Mouse (Mus musculus): ENCODE data around the gene Rbfox1. TPM values are rescaled to one million over a fixed set of nuclear protein-coding genes. Genes with fewer than 3 reads are reported as not detected.
A peak's percentile ranks its signal among the peaks of the same experiment; 100 is the strongest.

Gene Rbfox1
- total and polyA plus RNA-seq, 3 experiments: 31.6 to 58.1 (median 52.9) TPM

- peak overlapping the region; percentile 13 for H3K9ac ChIP-seq (ENCODE audit: low read depth, low read length)
- peaks cover 14% of the 10 kb centered on the region for H3K36me3 ChIP-seq (ENCODE audit: control insufficient read depth, insufficient read depth, low read length)
- no peaks in the 10 kb centered on the region for H3K27me3 ChIP-seq (ENCODE audit: control insufficient read depth, insufficient read depth, low read length)
- intact Hi-C loops (cut with DNase I): no loop called here
- DNase-seq: peak; percentile 62 to 77
- H3K27ac ChIP-seq: peak overlapping the region; percentile 55
- peaks cover 22% of the 10 kb centered on the region for H3K4me1 ChIP-seq (ENCODE audit: control insufficient read depth, insufficient read depth, low read length)
- H3K4me3 ChIP-seq: no peak overlapping the region
- WGBS: 38% methylated on average over 8 of the region's 8 CpGs
- TF ChIP-seq POLR2A (IDR thresholded peaks at IDR 0.05; ENCODE audit: insufficient read depth, low read depth, low read length): peak; percentile 61; the same call in 1 of the 2 replicates
- no peak for TF ChIP-seq CTCF (IDR thresholded peaks at IDR 0.05)
- TF ChIP-seq EP300 (IDR thresholded peaks at IDR 0.05; ENCODE audit: insufficient read depth, low read depth, low read length): peak; percentile 44; the same call in 1 of the 2 replicates
- no peaks in the 10 kb centered on the region for H3K79me2 ChIP-seq (replicated peaks; ENCODE audit: control insufficient read depth, insufficient read depth, low read length)
These were observed 1265.1 kb downstream of the Rbfox1 start for GRCm38 (mm10) chr16:7150201-7150791.

- Histone ChIP-seq H3K9ac (ENCODE audit: low read depth, low read length) (no peak overlapping the region), H3K79me2 (replicated peaks; ENCODE audit: control insufficient read depth, insufficient read depth, low read length) (no peaks in the 10 kb centered on the region), H3K36me3 (ENCODE audit: control insufficient read depth, insufficient read depth, low read length) (peaks cover 23% of the 10 kb centered on the region), H3K4me3 (no peak overlapping the region), H3K4me1 (ENCODE audit: control insufficient read depth, insufficient read depth, low read length) (peaks cover 22% of the 10 kb centered on the region), H3K27me3 (ENCODE audit: control insufficient read depth, insufficient read depth, low read length) (no peaks in the 10 kb centered on the region), H3K27ac (no peak overlapping the region)
- no peak for TF ChIP-seq CTCF (IDR thresholded peaks at IDR 0.05)
- TF ChIP-seq EP300 (IDR thresholded peaks at IDR 0.05; ENCODE audit: insufficient read depth, low read depth, low read length): no peak
- no peak for TF ChIP-seq POLR2A (IDR thresholded peaks at IDR 0.05; ENCODE audit: insufficient read depth, low read depth, low read length)
- WGBS: 91% methylated on average over 4 of the region's 4 CpGs
- intact Hi-C loops (cut with DNase I): no loop called here
- no peak for DNase-seq
These were observed 1267.2 kb downstream of the Rbfox1 start for GRCm38 (mm10) chr16:7152401-7152800.

DNA sequence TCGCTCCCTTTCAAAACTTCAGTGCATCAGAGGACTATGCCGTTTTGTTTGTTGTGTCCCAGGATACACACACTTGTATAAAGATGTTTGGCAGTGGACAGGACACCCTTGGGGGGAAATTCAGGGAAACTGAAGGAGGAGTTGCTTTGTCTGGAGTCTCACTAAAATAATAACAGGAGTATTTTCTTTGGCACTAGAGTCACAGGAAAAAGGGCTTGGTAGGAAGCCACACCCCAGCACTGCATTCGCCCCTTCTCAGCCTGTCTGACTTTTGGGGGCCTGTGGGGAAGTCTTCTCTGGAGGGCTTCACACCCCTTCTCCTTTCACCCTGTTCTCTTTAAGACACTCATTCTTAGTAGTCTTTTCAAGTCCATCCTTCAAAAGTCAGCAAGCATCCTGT is 1269.5 kb downstream of the Rbfox1 start:
- intact Hi-C loops (cut with DNase I): no loop called here
- peaks cover 28% of the 10 kb centered on the region for H3K36me3 ChIP-seq (ENCODE audit: control insufficient read depth, insufficient read depth, low read length)
- no peak for TF ChIP-seq POLR2A (IDR thresholded peaks at IDR 0.05; ENCODE audit: insufficient read depth, low read depth, low read length)
- TF ChIP-seq EP300 (IDR thresholded peaks at IDR 0.05; ENCODE audit: insufficient read depth, low read depth, low read length): no peak
- TF ChIP-seq CTCF (IDR thresholded peaks at IDR 0.05): no peak
- no peak overlapping the region for H3K9ac ChIP-seq (ENCODE audit: low read depth, low read length)
- DNase-seq: peak in 1 of 2 experiments; percentile 23
- H3K27me3 ChIP-seq (ENCODE audit: control insufficient read depth, insufficient read depth, low read length): no peaks in the 10 kb centered on the region
- WGBS: 47% methylated on average over 3 of the region's 3 CpGs
- H3K4me3 ChIP-seq: no peak overlapping the region
- peak overlapping the region; percentile 62 for H3K27ac ChIP-seq
- H3K4me1 ChIP-seq (ENCODE audit: control insufficient read depth, insufficient read depth, low read length): peaks cover 23% of the 10 kb centered on the region
- H3K79me2 ChIP-seq (replicated peaks; ENCODE audit: control insufficient read depth, insufficient read depth, low read length): no peaks in the 10 kb centered on the region

DNA sequence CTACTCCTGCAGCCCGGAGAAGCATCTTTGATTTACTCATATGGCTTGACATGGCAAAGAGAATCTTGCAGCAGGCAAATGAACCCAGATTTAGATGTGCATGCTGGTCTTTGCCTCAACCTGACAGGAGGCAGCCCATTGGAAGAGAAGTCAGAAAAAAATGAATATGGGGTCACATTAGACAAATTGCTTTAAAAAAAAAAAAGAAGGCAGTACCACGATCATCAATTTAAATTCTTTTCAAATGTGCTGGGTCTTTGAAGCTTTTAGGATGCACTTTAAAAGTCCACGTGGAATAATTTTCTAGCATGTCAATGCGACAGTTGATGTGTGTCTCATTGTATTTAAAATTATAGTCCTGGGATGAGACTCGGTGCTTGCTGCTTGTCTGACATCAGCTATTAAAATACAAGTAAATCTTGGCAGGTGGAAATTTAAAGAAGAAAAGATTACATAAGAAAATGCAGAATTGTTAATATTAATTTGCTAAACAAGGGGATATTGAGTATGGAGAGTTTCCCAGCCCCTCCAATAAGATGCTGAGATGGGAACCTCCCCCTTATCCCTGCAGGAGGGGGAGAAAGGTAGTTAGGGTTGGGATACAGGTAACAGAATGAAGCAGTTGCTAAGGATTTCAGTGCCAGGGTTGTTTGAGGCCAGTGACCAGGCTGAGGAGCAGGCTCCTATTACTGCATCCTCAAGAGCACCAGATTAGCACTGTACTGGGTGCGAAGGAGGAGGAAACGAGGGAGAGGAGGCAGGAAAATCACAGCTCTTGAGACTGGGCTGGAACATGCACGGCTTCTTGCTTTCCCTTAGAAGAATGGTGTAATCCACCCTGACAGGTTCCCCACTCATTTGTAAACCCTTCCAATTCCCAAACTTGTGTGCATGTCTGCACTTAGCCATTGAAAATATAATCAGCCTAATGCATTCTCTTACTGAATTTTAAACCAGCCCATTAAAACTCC is 1274.0 kb downstream of the Rbfox1 start:
- DNase-seq: no peak
- 87% methylated on average over 8 of the region's 8 CpGs for WGBS
- Histone ChIP-seq H3K9ac (ENCODE audit: low read depth, low read length) (no peak overlapping the region), H3K4me1 (ENCODE audit: control insufficient read depth, insufficient read depth, low read length) (peaks cover 6% of the 10 kb centered on the region), H3K4me3 (no peak overlapping the region), H3K27ac (no peak overlapping the region), H3K36me3 (ENCODE audit: control insufficient read depth, insufficient read depth, low read length) (peaks cover 20% of the 10 kb centered on the region), H3K27me3 (ENCODE audit: control insufficient read depth, insufficient read depth, low read length) (no peaks in the 10 kb centered on the region), H3K79me2 (replicated peaks; ENCODE audit: control insufficient read depth, insufficient read depth, low read length) (no peaks in the 10 kb centered on the region)
- intact Hi-C loops (cut with DNase I): no loop called here
- TF ChIP-seq CTCF (IDR thresholded peaks at IDR 0.05): no peak
- TF ChIP-seq EP300 (IDR thresholded peaks at IDR 0.05; ENCODE audit: insufficient read depth, low read depth, low read length): no peak
- TF ChIP-seq POLR2A (IDR thresholded peaks at IDR 0.05; ENCODE audit: insufficient read depth, low read depth, low read length): no peak

GRCm38 (mm10) chr16:7159827-7160217 is 1274.7 kb downstream of the Rbfox1 start:
- 88% methylated on average over 6 of the region's 6 CpGs for WGBS
- Histone ChIP-seq H3K4me1 (ENCODE audit: control insufficient read depth, insufficient read depth, low read length) (peaks cover 3% of the 10 kb centered on the region), H3K79me2 (replicated peaks; ENCODE audit: control insufficient read depth, insufficient read depth, low read length) (no peaks in the 10 kb centered on the region), H3K27me3 (ENCODE audit: control insufficient read depth, insufficient read depth, low read length) (no peaks in the 10 kb centered on the region), H3K9ac (ENCODE audit: low read depth, low read length) (no peak overlapping the region), H3K36me3 (ENCODE audit: control insufficient read depth, insufficient read depth, low read length) (peaks cover 17% of the 10 kb centered on the region), H3K27ac (no peak overlapping the region), H3K4me3 (no peak overlapping the region)
- DNase-seq: no peak
- intact Hi-C loops (cut with DNase I): loop anchor here (5.0 kb wide), 1 partner anchor 53 kb away; no protein-coding TSS in a partner anchor
- TF ChIP-seq POLR2A (IDR thresholded peaks at IDR 0.05; ENCODE audit: insufficient read depth, low read depth, low read length): no peak
- no peak for TF ChIP-seq CTCF (IDR thresholded peaks at IDR 0.05)
- TF ChIP-seq EP300 (IDR thresholded peaks at IDR 0.05; ENCODE audit: insufficient read depth, low read depth, low read length): no peak
